Mouse (Mus musculus): ENCODE measurements around the gene Dgki.

Gene Dgki

GRCm38 (mm10) chr6:36812666-36813515 is 487.1 kb downstream of the Dgki start:
- DNase-seq (ENCODE audit: low read depth, low spot score), result no peak

GRCm38 (mm10) chr6:36810448-36810847 is 489.5 kb downstream of the Dgki start:
- DNase-seq (ENCODE audit: low read depth, low spot score), result no peak

GRCm38 (mm10) chr6:36809747-36810285 is 490.2 kb downstream of the Dgki start, which contains the start of gene Ptn:
Ptn (minus strand) TSS chr6:36810220.
- peak; percentile 87 for DNase-seq (ENCODE audit: low read depth, low spot score)

- DNase-seq (ENCODE audit: low read depth, low spot score), result peak; percentile 59
These were observed 490.7 kb downstream of the Dgki start for GRCm38 (mm10) chr6:36809311-36809726.

GRCm38 (mm10) chr6:36808306-36809058 is 491.5 kb downstream of the Dgki start:
- peak; percentile 63 for DNase-seq (ENCODE audit: low read depth, low spot score)

GRCm38 (mm10) chr6:36806906-36807305 is 493.1 kb downstream of the Dgki start:
- no peak for DNase-seq (ENCODE audit: low read depth, low spot score)

- DNase-seq (ENCODE audit: low read depth, low spot score), result no peak
These were observed 499.6 kb downstream of the Dgki start for GRCm38 (mm10) chr6:36800309-36800946.

GRCm38 (mm10) chr6:36797066-36797655 is 502.8 kb downstream of the Dgki start:
- DNase-seq (ENCODE audit: low read depth, low spot score), result no peak

Data from forelimb bud, embryonic 11.5 days (tissue).